Mouse (Mus musculus) midbrain, embryonic 11.5 days (tissue): ENCODE measurements around the gene Rps17. TPM values are rescaled to one million over a fixed set of nuclear protein-coding genes. Genes with fewer than 3 reads are reported as not detected.

ENCODE experiments used
- ATAC-seq: fragments of 200-750 bp; cut with Nextera tagmentation; 2 replicates; pipeline ENCODE4 v1.8.0; 2017; ENCODE audit warnings: moderate TSS enrichment, moderate library complexity; ENCODE audit not compliant: low FRiP score
- DNase-seq: peaks from one replicate; pipeline ENCODE4 v3.0.0; 2015; ENCODE audit warnings: low spot score; ENCODE audit errors: missing footprints
- H3K27ac ChIP-seq: fragments of 300-500 bp; sonication (generic); 2 replicates; pipeline ENCODE4 v1.5.1; 2014; ENCODE audit warnings: low read depth, low read length
- H3K27me3 ChIP-seq: fragments of 300-500 bp; sonication (generic); 2 replicates; pipeline ENCODE4 v1.6.1; 2014; ENCODE audit warnings: mild to moderate bottlenecking, low read length, moderate library complexity, mixed read lengths; ENCODE audit not compliant: control insufficient read depth, insufficient read depth
- H3K36me3 ChIP-seq: fragments of 300-500 bp; sonication (generic); 2 replicates; pipeline ENCODE4 v1.6.1; 2014; ENCODE audit warnings: mild to moderate bottlenecking, low read length, moderate library complexity, mixed read lengths; ENCODE audit not compliant: control insufficient read depth, insufficient read depth
- H3K4me1 ChIP-seq: fragments of 300-500 bp; sonication (generic); 2 replicates; pipeline ENCODE4 v1.6.1; 2014; ENCODE audit warnings: low read length; ENCODE audit not compliant: control insufficient read depth, insufficient read depth
- H3K4me2 ChIP-seq: fragments of 300-500 bp; sonication (generic); 2 replicates; pipeline ENCODE4 v1.6.1; 2014; ENCODE audit warnings: mild to moderate bottlenecking, moderate library complexity
- H3K4me3 ChIP-seq: fragments of 300-500 bp; sonication (generic); 2 replicates; pipeline ENCODE4 v1.5.1; 2014; ENCODE audit warnings: low read depth, low read length
- H3K9ac ChIP-seq: fragments of 300-500 bp; sonication (generic); 2 replicates; pipeline ENCODE4 v1.6.1; 2014; ENCODE audit warnings: low read length
- H3K9me3 ChIP-seq: fragments of 300-500 bp; sonication (generic); 2 replicates; pipeline ENCODE4 v1.6.1; 2016; ENCODE audit warnings: low read length; ENCODE audit not compliant: control insufficient read depth
- WGBS: fragments of 180-500 bp; shearing (Covaris S2); extraction: QIAGEN DNeasy Blood & Tissue Kit; methylation state at CpG from one replicate; pipeline ENCODE4 v1.1.7; 2014; 5-methylcytosine and 5-hydroxymethylcytosine counted together
- polyA plus RNA-seq: library from polyadenylated mRNA; unstranded; fragments of >200 nt; fragmentation: Nextera tagmentation; extraction: Ambion mirVana; gene quantifications from 2 replicates; pipeline ENCODE4 v1.2.1, GENCODE M21; 2014

The Rps17 gene
- polyA plus RNA-seq, 1 experiment from 2014 or later = 1,155 TPM

- no peak for ATAC-seq
- H3K4me2 ChIP-seq = no peak overlapping the region
- H3K27ac ChIP-seq = no peak overlapping the region
- WGBS = 49% methylated on average over 7 of the region's 7 CpGs
- H3K4me1 ChIP-seq = peaks cover 5% of the 10 kb centered on the region; the same call in 1 of the 2 replicates
- no peak overlapping the region for H3K4me3 ChIP-seq
- no peaks in the 10 kb centered on the region for H3K9me3 ChIP-seq
- no peaks in the 10 kb centered on the region for H3K36me3 ChIP-seq
- no peak overlapping the region for H3K9ac ChIP-seq
- no peaks in the 10 kb centered on the region for H3K27me3 ChIP-seq
- no peak for DNase-seq
These were observed 43.7 kb downstream of the Rps17 start for GRCm38 (mm10) chr7:81301323-81301722.

- H3K27me3 ChIP-seq = no peaks in the 10 kb centered on the region
- ATAC-seq = no peak
- no peak overlapping the region for H3K9ac ChIP-seq
- no peak overlapping the region for H3K4me2 ChIP-seq
- H3K4me1 ChIP-seq = peaks cover 5% of the 10 kb centered on the region; the same call in 1 of the 2 replicates
- no peak for DNase-seq
- no peaks in the 10 kb centered on the region for H3K9me3 ChIP-seq
- H3K27ac ChIP-seq = no peak overlapping the region
- no peaks in the 10 kb centered on the region for H3K36me3 ChIP-seq
- WGBS = 42% methylated on average over 6 of the region's 6 CpGs
- H3K4me3 ChIP-seq = no peak overlapping the region
These were observed 46.8 kb downstream of the Rps17 start for GRCm38 (mm10) chr7:81298206-81298605.

GRCm38 (mm10) chr7:81295169-81295568, 49.9 kb downstream of the Rps17 start:
- ATAC-seq (no peak), DNase-seq (no peak)
- H3K27ac ChIP-seq = no peak overlapping the region
- no peaks in the 10 kb centered on the region for H3K36me3 ChIP-seq
- no peak overlapping the region for H3K9ac ChIP-seq
- 95% methylated on average over 2 of the region's 2 CpGs for WGBS
- H3K4me3 ChIP-seq = no peak overlapping the region
- no peak overlapping the region for H3K4me2 ChIP-seq
- H3K27me3 ChIP-seq = no peaks in the 10 kb centered on the region
- H3K4me1 ChIP-seq = no peaks in the 10 kb centered on the region
- no peaks in the 10 kb centered on the region for H3K9me3 ChIP-seq

Other genes with a start within 250 kb of the Rps17 start
- 0.06 and 0.07 TPM in 2 replicates for gene Slc28a1, start 230.5 kb downstream of the Rps17 start, polyA plus RNA-seq
- gene Pde8a, start 131.7 kb downstream of the Rps17 start, polyA plus RNA-seq = 2.9 and 3.0 TPM in 2 replicates
- 1.4 and 2.2 TPM in 2 replicates for gene Cpeb1, start 110.2 kb upstream of the Rps17 start, polyA plus RNA-seq
- gene Ap3b2, start 148.7 kb upstream of the Rps17 start, polyA plus RNA-seq = 33.4 and 34.4 TPM in 2 replicates
- not detected in 2 replicates for gene BC048679, start 153.0 kb upstream of the Rps17 start, polyA plus RNA-seq
- 0.08 and 0.22 TPM in 2 replicates for gene Fsd2, start 221.7 kb upstream of the Rps17 start, polyA plus RNA-seq
- gene Whamm, start 226.0 kb upstream of the Rps17 start, polyA plus RNA-seq = 4.2 and 5.7 TPM in 2 replicates